Mouse (Mus musculus): Measurements from ENCODE around the gene Olfr441. TPM values are rescaled to one million over a fixed set of nuclear protein-coding genes. Genes with fewer than 3 reads are reported as not detected.
"Not testable (repeated sequence)": the region's sequence is repeated elsewhere in the genome, so short reads cannot be mapped to it uniquely, and the experiment has no call there.

The Olfr441 gene
- not detected in 2 replicates for polyA plus RNA-seq (2012; ENCODE audit: insufficient read depth, low replicate concordance)

- H3K9me3 ChIP-seq; H3K4me3 ChIP-seq (replicated peaks); H3K27me3 ChIP-seq (replicated peaks); H3K36me3 ChIP-seq (replicated peaks; ENCODE audit: low read length); H3K4me1 ChIP-seq: not testable (repeated sequence)
Observed at GRCm38 (mm10) chr6:43106069-43106468, at the start of gene Olfr441. Olfr441 (plus strand) TSS chr6:43106369.

GRCm38 (mm10) chr6:43078750-43079149 is 27.4 kb upstream of the Olfr441 start:
- TF ChIP-seq GATA1 (IDR thresholded peaks at IDR 0.05; ENCODE audit: borderline replicate concordance, low read length) (no peak), FLI1 (IDR thresholded peaks at IDR 0.05; ENCODE audit: low read length) (no peak)
- no peaks in the 10 kb centered on the region for H3K36me3 ChIP-seq (replicated peaks; ENCODE audit: low read length)
- no peaks in the 10 kb centered on the region for H3K27me3 ChIP-seq (replicated peaks)
- H3K9me3 ChIP-seq, result no peaks in the 10 kb centered on the region
- no peak overlapping the region for H3K4me3 ChIP-seq (replicated peaks)
- no peaks in the 10 kb centered on the region for H3K4me1 ChIP-seq

- H3K36me3 ChIP-seq (replicated peaks; ENCODE audit: low read length); H3K4me1 ChIP-seq; H3K27me3 ChIP-seq (replicated peaks); H3K9me3 ChIP-seq; H3K4me3 ChIP-seq (replicated peaks): not testable (repeated sequence)
Observed at GRCm38 (mm10) chr6:43081405-43081804, 24.8 kb upstream of the Olfr441 start.

- not testable (repeated sequence) for H3K4me3 ChIP-seq (replicated peaks); H3K36me3 ChIP-seq (replicated peaks; ENCODE audit: low read length); H3K9me3 ChIP-seq; H3K27me3 ChIP-seq (replicated peaks); H3K4me1 ChIP-seq
Observed at GRCm38 (mm10) chr6:43146267-43146666, 40.1 kb downstream of the Olfr441 start, which contains the start of gene Olfr237-ps1. Olfr237-ps1 (plus strand) TSS chr6:43146567.

GRCm38 (mm10) chr6:43159502-43159901 is 53.3 kb downstream of the Olfr441 start:
- Histone ChIP-seq H3K36me3 (replicated peaks; ENCODE audit: low read length) (no peaks in the 10 kb centered on the region), H3K27me3 (replicated peaks) (no peaks in the 10 kb centered on the region), H3K9me3 (no peaks in the 10 kb centered on the region), H3K4me1 (no peaks in the 10 kb centered on the region), H3K4me3 (replicated peaks) (no peak overlapping the region)
- TF ChIP-seq FLI1 (IDR thresholded peaks at IDR 0.05; ENCODE audit: low read length) (no peak), GATA1 (IDR thresholded peaks at IDR 0.05; ENCODE audit: borderline replicate concordance, low read length) (no peak)

GRCm38 (mm10) chr6:43162982-43163381 is 56.8 kb downstream of the Olfr441 start, which contains the start of gene Olfr437:
Olfr437 (plus strand) TSS chr6:43163282.
- H3K4me1 ChIP-seq, result no peaks in the 10 kb centered on the region
- TF ChIP-seq FLI1 (IDR thresholded peaks at IDR 0.05; ENCODE audit: low read length) (no peak), GATA1 (IDR thresholded peaks at IDR 0.05; ENCODE audit: borderline replicate concordance, low read length) (no peak)
- no peak within 1 kb of the TSS for H3K4me3 ChIP-seq (replicated peaks)
- H3K9me3 ChIP-seq, result no peaks in the 10 kb centered on the region
- no peaks in the 10 kb centered on the region for H3K27me3 ChIP-seq (replicated peaks)
- no peaks in the 10 kb centered on the region for H3K36me3 ChIP-seq (replicated peaks; ENCODE audit: low read length)

GRCm38 (mm10) chr6:43167246-43167645 is 61.1 kb downstream of the Olfr441 start:
- Histone ChIP-seq H3K27me3 (replicated peaks) (no peaks in the 10 kb centered on the region), H3K4me1 (no peaks in the 10 kb centered on the region), H3K9me3 (no peaks in the 10 kb centered on the region), H3K4me3 (replicated peaks) (no peak overlapping the region), H3K36me3 (replicated peaks; ENCODE audit: low read length) (no peaks in the 10 kb centered on the region)
- TF ChIP-seq GATA1 (IDR thresholded peaks at IDR 0.05; ENCODE audit: borderline replicate concordance, low read length), result no peak

Other genes with a start within 250 kb of the Olfr441 start
- 1.00 TPM in 1 of 2 replicates, not detected in the other for gene Olfr448, start 215.9 kb upstream of the Olfr441 start, polyA plus RNA-seq (2012; ENCODE audit: insufficient read depth, low replicate concordance)
- gene Olfr447, start 197.5 kb upstream of the Olfr441 start, polyA plus RNA-seq (2012; ENCODE audit: insufficient read depth, low replicate concordance), result not detected in 2 replicates
- gene Olfr446, start 185.0 kb upstream of the Olfr441 start, polyA plus RNA-seq (2012; ENCODE audit: insufficient read depth, low replicate concordance), result not detected in 2 replicates
- gene Olfr444, start 157.3 kb upstream of the Olfr441 start, polyA plus RNA-seq (2012; ENCODE audit: insufficient read depth, low replicate concordance), result not detected in 2 replicates
- gene Olfr237-ps1, start 40.2 kb downstream of the Olfr441 start, polyA plus RNA-seq (2012; ENCODE audit: insufficient read depth, low replicate concordance), result 0.40 TPM in 1 of 2 replicates, not detected in the other
- gene Olfr437, start 56.9 kb downstream of the Olfr441 start, polyA plus RNA-seq (2012; ENCODE audit: insufficient read depth, low replicate concordance), result not detected in 2 replicates
- not detected in 2 replicates for gene Olfr13, start 65.8 kb downstream of the Olfr441 start, polyA plus RNA-seq (2012; ENCODE audit: insufficient read depth, low replicate concordance)
- not detected in 2 replicates for gene Olfr435, start 90.8 kb downstream of the Olfr441 start, polyA plus RNA-seq (2012; ENCODE audit: insufficient read depth, low replicate concordance)
- not detected in 2 replicates for gene Olfr434, start 106.7 kb downstream of the Olfr441 start, polyA plus RNA-seq (2012; ENCODE audit: insufficient read depth, low replicate concordance)
- not detected in 2 replicates for gene Olfr47, start 125.2 kb downstream of the Olfr441 start, polyA plus RNA-seq (2012; ENCODE audit: insufficient read depth, low replicate concordance)
- 0.44 TPM in 1 of 2 replicates, not detected in the other for gene Arhgef5, start 159.2 kb downstream of the Olfr441 start, polyA plus RNA-seq (2012; ENCODE audit: insufficient read depth, low replicate concordance)
- not detected in 2 replicates for gene Nobox, start 203.2 kb downstream of the Olfr441 start, polyA plus RNA-seq (2012; ENCODE audit: insufficient read depth, low replicate concordance)

Data from megakaryocyte, embryonic 14.5 days (primary cell).